Mouse (Mus musculus) lung, postnatal 0 days (tissue): ENCODE results near the gene Prim2.

Experiments
- CTCF ChIP-seq: IDR thresholded peaks from 2 replicates; pipeline ENCODE4 v1.5.1; 2016; ENCODE audit warnings: antibody characterized with exemption, mild to moderate bottlenecking
- EP300 ChIP-seq: IDR thresholded peaks from 2 replicates; pipeline ENCODE4 v1.6.1; 2016; ENCODE audit warnings: antibody characterized with exemption, mild to moderate bottlenecking, control low read depth

DNA sequence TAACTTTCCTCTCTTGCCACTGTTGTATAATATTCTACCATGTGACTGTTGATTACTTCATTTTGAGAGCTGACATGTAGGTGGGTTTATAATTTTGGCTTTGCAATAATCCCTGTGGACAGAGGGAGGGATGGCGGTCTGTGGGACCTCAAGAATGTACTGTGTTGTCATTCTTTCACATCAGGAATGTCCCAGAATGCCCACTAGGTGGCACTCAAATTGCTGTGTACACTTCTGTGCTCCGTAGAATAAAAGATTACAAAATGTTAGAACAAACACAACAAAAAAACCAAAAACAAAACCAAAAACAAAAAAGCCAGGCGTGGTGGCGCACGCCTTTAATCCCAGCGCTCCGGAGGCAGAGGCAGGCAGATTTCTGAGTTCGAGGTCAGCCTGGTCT, 14.9 kb upstream of the Prim2 start:
- TF ChIP-seq CTCF (peak; percentile 72), EP300 (no peak)
